Mouse (Mus musculus): Measurements from ENCODE around the gene Alb. TPM values are rescaled to one million over a fixed set of nuclear protein-coding genes. Genes with fewer than 3 reads are reported as not detected.

Alb gene
- 0.81 and 1.4 TPM in 2 replicates for polyA plus RNA-seq (2016; fragmentation: Nextera tagmentation; extraction: Ambion mirVana)

- no peak for ATAC-seq (ENCODE audit: low FRiP score, low read depth)
- H3K27me3 ChIP-seq (replicated peaks): no peaks in the 10 kb centered on the region
- H3K9me3 ChIP-seq: no peaks in the 10 kb centered on the region
- no peak within 1 kb of the TSS for H3K27ac ChIP-seq
- H3K4me2 ChIP-seq (replicated peaks): no peak within 1 kb of the TSS
- WGBS: 94% methylated on average over 8 of the region's 8 CpGs
- H3K4me3 ChIP-seq: no peak within 1 kb of the TSS
- no peaks in the 10 kb centered on the region for H3K4me1 ChIP-seq
- H3K36me3 ChIP-seq: no peaks in the 10 kb centered on the region
- H3K9ac ChIP-seq: no peak within 1 kb of the TSS
These were observed at the start of gene Alb for GRCm38 (mm10) chr5:90460619-90461018. TSS of gene Alb (plus strand) at chr5:90460897.

- Histone ChIP-seq H3K27ac (no peak overlapping the region), H3K27me3 (replicated peaks) (no peaks in the 10 kb centered on the region), H3K9ac (no peak overlapping the region), H3K4me2 (replicated peaks) (no peak overlapping the region), H3K4me1 (no peaks in the 10 kb centered on the region), H3K9me3 (no peaks in the 10 kb centered on the region), H3K36me3 (no peaks in the 10 kb centered on the region), H3K4me3 (no peak overlapping the region)
- 81% methylated on average over 8 of the region's 8 CpGs for WGBS
- ATAC-seq (ENCODE audit: low FRiP score, low read depth): no peak
These were observed 46.4 kb upstream of the Alb start for GRCm38 (mm10) chr5:90414142-90414924.

GRCm38 (mm10) chr5:90414925-90415295 is 45.8 kb upstream of the Alb start:
- Histone ChIP-seq H3K27me3 (replicated peaks) (no peaks in the 10 kb centered on the region), H3K4me2 (replicated peaks) (no peak overlapping the region), H3K27ac (no peak overlapping the region), H3K4me1 (no peaks in the 10 kb centered on the region), H3K36me3 (no peaks in the 10 kb centered on the region), H3K9ac (no peak overlapping the region), H3K4me3 (no peak overlapping the region), H3K9me3 (no peaks in the 10 kb centered on the region)
- WGBS: 71% methylated on average over 6 of the region's 6 CpGs
- ATAC-seq (ENCODE audit: low FRiP score, low read depth): no peak

- WGBS: 86% methylated on average over 5 of the region's 5 CpGs
- H3K27me3 ChIP-seq (replicated peaks): no peaks in the 10 kb centered on the region
- no peak overlapping the region for H3K4me2 ChIP-seq (replicated peaks)
- H3K9me3 ChIP-seq: no peaks in the 10 kb centered on the region
- H3K4me3 ChIP-seq: no peak overlapping the region
- H3K36me3 ChIP-seq: no peaks in the 10 kb centered on the region
- H3K27ac ChIP-seq: no peak overlapping the region
- H3K4me1 ChIP-seq: no peaks in the 10 kb centered on the region
- H3K9ac ChIP-seq: no peak overlapping the region
- ATAC-seq (ENCODE audit: low FRiP score, low read depth): no peak
These were observed 36.1 kb upstream of the Alb start for GRCm38 (mm10) chr5:90424625-90425024.

- H3K4me2 ChIP-seq (replicated peaks): no peak overlapping the region
- H3K9ac ChIP-seq: no peak overlapping the region
- H3K4me1 ChIP-seq: no peaks in the 10 kb centered on the region
- no peak overlapping the region for H3K27ac ChIP-seq
- WGBS: 87% methylated on average over 3 of the region's 3 CpGs
- H3K27me3 ChIP-seq (replicated peaks): no peaks in the 10 kb centered on the region
- no peak for ATAC-seq (ENCODE audit: low FRiP score, low read depth)
- no peak overlapping the region for H3K4me3 ChIP-seq
- no peaks in the 10 kb centered on the region for H3K9me3 ChIP-seq
- H3K36me3 ChIP-seq: no peaks in the 10 kb centered on the region
These were observed 35.5 kb upstream of the Alb start for GRCm38 (mm10) chr5:90425191-90425590.

- Histone ChIP-seq H3K27me3 (replicated peaks) (no peaks in the 10 kb centered on the region), H3K36me3 (no peaks in the 10 kb centered on the region), H3K9me3 (no peaks in the 10 kb centered on the region), H3K27ac (no peak overlapping the region), H3K9ac (no peak overlapping the region), H3K4me1 (no peaks in the 10 kb centered on the region), H3K4me3 (no peak overlapping the region), H3K4me2 (replicated peaks) (no peak overlapping the region)
- 82% methylated on average over 9 of the region's 9 CpGs for whole genome bisulfite sequencing
- ATAC-seq (ENCODE audit: low FRiP score, low read depth): no peak
These were observed 29.6 kb upstream of the Alb start for GRCm38 (mm10) chr5:90431053-90431452.

GRCm38 (mm10) chr5:90439157-90439556 is 21.5 kb upstream of the Alb start:
- no peak overlapping the region for H3K4me3 ChIP-seq
- ATAC-seq (ENCODE audit: low FRiP score, low read depth): no peak
- WGBS: 87% methylated on average over 4 of the region's 4 CpGs

GRCm38 (mm10) chr5:90447577-90447976 is 13.1 kb upstream of the Alb start:
- no peaks in the 10 kb centered on the region for H3K27me3 ChIP-seq (replicated peaks)
- no peak for ATAC-seq (ENCODE audit: low FRiP score, low read depth)
- H3K4me2 ChIP-seq (replicated peaks): no peak overlapping the region
- no peak overlapping the region for H3K9ac ChIP-seq
- WGBS: 86% methylated on average over 3 of the region's 3 CpGs
- H3K4me1 ChIP-seq: no peaks in the 10 kb centered on the region
- H3K4me3 ChIP-seq: no peak overlapping the region
- no peak overlapping the region for H3K27ac ChIP-seq
- H3K36me3 ChIP-seq: no peaks in the 10 kb centered on the region
- no peaks in the 10 kb centered on the region for H3K9me3 ChIP-seq

More at GRCm38 (mm10) chr5:90439157-90439556, 21.5 kb upstream of the Alb start:
- no peaks in the 10 kb centered on the region for H3K9me3 ChIP-seq
- no peak overlapping the region for H3K9ac ChIP-seq
- no peaks in the 10 kb centered on the region for H3K4me1 ChIP-seq
- H3K4me2 ChIP-seq (replicated peaks): no peak overlapping the region
- H3K27me3 ChIP-seq (replicated peaks): no peaks in the 10 kb centered on the region
- no peak overlapping the region for H3K27ac ChIP-seq
- no peaks in the 10 kb centered on the region for H3K36me3 ChIP-seq

- WGBS: 84% methylated on average over 5 of the region's 5 CpGs
- Histone ChIP-seq H3K9me3 (no peaks in the 10 kb centered on the region), H3K27me3 (replicated peaks) (no peaks in the 10 kb centered on the region), H3K4me1 (no peaks in the 10 kb centered on the region), H3K27ac (no peak overlapping the region), H3K4me3 (no peak overlapping the region), H3K4me2 (replicated peaks) (no peak overlapping the region), H3K36me3 (no peaks in the 10 kb centered on the region), H3K9ac (no peak overlapping the region)
- no peak for ATAC-seq (ENCODE audit: low FRiP score, low read depth)
These were observed 10.7 kb upstream of the Alb start for GRCm38 (mm10) chr5:90449961-90450360.

GRCm38 (mm10) chr5:90452711-90453110 is 8.0 kb upstream of the Alb start:
- H3K4me3 ChIP-seq: no peak overlapping the region
- H3K27me3 ChIP-seq (replicated peaks): no peaks in the 10 kb centered on the region
- H3K9ac ChIP-seq: no peak overlapping the region
- no peak overlapping the region for H3K27ac ChIP-seq
- no peaks in the 10 kb centered on the region for H3K36me3 ChIP-seq
- no peak for ATAC-seq (ENCODE audit: low FRiP score, low read depth)
- no peaks in the 10 kb centered on the region for H3K4me1 ChIP-seq
- H3K4me2 ChIP-seq (replicated peaks): no peak overlapping the region
- 79% methylated on average over 4 of the region's 4 CpGs for WGBS
- no peaks in the 10 kb centered on the region for H3K9me3 ChIP-seq

- Histone ChIP-seq H3K27ac (no peak overlapping the region), H3K4me2 (replicated peaks) (no peak overlapping the region), H3K4me3 (no peak overlapping the region), H3K36me3 (no peaks in the 10 kb centered on the region), H3K9ac (no peak overlapping the region), H3K27me3 (replicated peaks) (no peaks in the 10 kb centered on the region), H3K4me1 (no peaks in the 10 kb centered on the region), H3K9me3 (no peaks in the 10 kb centered on the region)
- 88% methylated on average over 1 of the region's 1 CpGs for WGBS
- no peak for ATAC-seq (ENCODE audit: low FRiP score, low read depth)
These were observed 3.5 kb upstream of the Alb start for GRCm38 (mm10) chr5:90457241-90457640.

- no peaks in the 10 kb centered on the region for H3K36me3 ChIP-seq
- H3K9ac ChIP-seq: no peak overlapping the region
- 87% methylated on average over 5 of the region's 5 CpGs for WGBS
- H3K4me2 ChIP-seq (replicated peaks): no peak overlapping the region
- H3K4me1 ChIP-seq: no peaks in the 10 kb centered on the region
- no peak for ATAC-seq (ENCODE audit: low FRiP score, low read depth)
- H3K27me3 ChIP-seq (replicated peaks): no peaks in the 10 kb centered on the region
- H3K27ac ChIP-seq: no peak overlapping the region
- no peaks in the 10 kb centered on the region for H3K9me3 ChIP-seq
- H3K4me3 ChIP-seq: no peak overlapping the region
These were observed 2.0 kb upstream of the Alb start for GRCm38 (mm10) chr5:90458727-90459126.

GRCm38 (mm10) chr5:90466806-90467205 is 6.1 kb downstream of the Alb start:
- Histone ChIP-seq H3K27ac (no peak overlapping the region), H3K4me3 (no peak overlapping the region), H3K4me1 (no peaks in the 10 kb centered on the region), H3K4me2 (replicated peaks) (no peak overlapping the region), H3K27me3 (replicated peaks) (no peaks in the 10 kb centered on the region), H3K9ac (no peak overlapping the region), H3K9me3 (no peaks in the 10 kb centered on the region), H3K36me3 (no peaks in the 10 kb centered on the region)
- ATAC-seq (ENCODE audit: low FRiP score, low read depth): no peak
- WGBS: 74% methylated on average over 4 of the region's 4 CpGs

All from neural tube, embryonic 12.5 days (tissue).